Mouse (Mus musculus): ENCODE measurements around the gene Basp1. TPM values are rescaled to one million over a fixed set of nuclear protein-coding genes. Genes with fewer than 3 reads are reported as not detected.

Basp1 gene
- polyA plus RNA-seq, 1 experiment from 2014 or later: 201 TPM

DNA sequence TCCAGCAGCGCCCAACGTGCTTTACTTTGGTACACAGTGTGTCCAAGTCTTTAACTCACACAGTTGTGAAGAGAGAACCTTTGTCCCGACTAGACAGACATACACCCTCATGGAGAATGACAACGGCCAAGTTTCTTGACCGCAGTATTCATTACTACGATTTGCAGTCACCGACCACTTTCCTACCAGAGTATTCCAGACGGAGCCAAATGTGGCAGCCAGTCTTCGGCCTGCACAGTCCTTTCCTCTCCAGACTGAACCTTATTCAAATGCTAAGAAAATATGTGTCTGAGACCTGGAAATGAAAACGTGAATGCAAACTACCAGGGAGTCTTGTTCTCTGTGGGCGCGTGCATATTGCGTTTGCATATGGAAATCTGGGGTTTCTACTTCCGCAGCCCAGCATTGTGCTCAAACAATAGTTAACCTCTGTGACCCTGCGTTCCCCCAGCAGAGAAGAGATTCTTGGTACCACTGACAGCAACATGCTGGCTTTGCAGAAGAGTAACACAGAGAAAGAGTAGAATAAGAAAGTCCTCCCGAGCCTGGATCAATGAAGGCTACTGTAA is 81.6 kb downstream of the Basp1 start:
- no peak for ATAC-seq (ENCODE audit: insufficient read depth, low FRiP score, low TSS enrichment)
- H3K27me3 ChIP-seq (ENCODE audit: control insufficient read depth, insufficient read depth, low read length): no peaks in the 10 kb centered on the region
- H3K9me3 ChIP-seq (ENCODE audit: control insufficient read depth, low read length): no peaks in the 10 kb centered on the region
- H3K4me1 ChIP-seq (ENCODE audit: control insufficient read depth, insufficient read depth, low read length): 0 out of 2 replicates have a peak, but pooled peaks cover 2% of the 10 kb centered on the region
- 52% methylated on average over 16 of the region's 16 CpGs for WGBS
- no peaks in the 10 kb centered on the region for H3K36me3 ChIP-seq (ENCODE audit: control insufficient read depth, insufficient read depth, low read length)
- H3K27ac ChIP-seq (ENCODE audit: low read depth, low read length): no peak overlapping the region
- H3K4me3 ChIP-seq (ENCODE audit: low read depth, low read length): no peak overlapping the region
- H3K4me2 ChIP-seq (ENCODE audit: low read depth): no peak overlapping the region
- DNase-seq (ENCODE audit: low spot score): no peak
- no peak overlapping the region for H3K9ac ChIP-seq (ENCODE audit: low read length)

DNA sequence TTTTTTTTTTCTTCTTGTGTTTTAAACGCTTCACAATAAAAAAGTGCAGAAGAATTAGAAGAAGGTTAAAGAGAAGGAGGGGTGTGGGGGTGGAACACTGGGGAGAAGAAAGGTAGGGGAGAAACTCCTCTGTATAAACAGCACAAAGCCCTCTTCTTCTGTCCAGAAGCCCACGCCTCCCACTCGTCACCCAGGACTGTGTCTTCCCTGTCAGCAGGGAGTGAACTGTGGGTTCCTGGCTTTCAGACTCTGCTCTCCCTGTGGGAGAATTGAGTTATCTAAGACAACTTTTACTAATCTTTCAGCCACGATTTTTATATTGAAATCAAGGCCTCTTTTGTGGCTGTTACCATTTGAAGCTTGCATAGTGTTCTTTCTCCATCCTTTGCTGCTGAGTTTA is 82.6 kb downstream of the Basp1 start:
- H3K36me3 ChIP-seq (ENCODE audit: control insufficient read depth, insufficient read depth, low read length): no peaks in the 10 kb centered on the region
- no peak overlapping the region for H3K4me3 ChIP-seq (ENCODE audit: low read depth, low read length)
- no peaks in the 10 kb centered on the region for H3K27me3 ChIP-seq (ENCODE audit: control insufficient read depth, insufficient read depth, low read length)
- WGBS: 84% methylated on average over 4 of the region's 4 CpGs
- DNase-seq (ENCODE audit: low spot score) (no peak), ATAC-seq (ENCODE audit: insufficient read depth, low FRiP score, low TSS enrichment) (no peak)
- no peak overlapping the region for H3K4me2 ChIP-seq (ENCODE audit: low read depth)
- H3K27ac ChIP-seq (ENCODE audit: low read depth, low read length): no peak overlapping the region
- H3K9ac ChIP-seq (ENCODE audit: low read length): no peak overlapping the region
- H3K9me3 ChIP-seq (ENCODE audit: control insufficient read depth, low read length): no peaks in the 10 kb centered on the region
- H3K4me1 ChIP-seq (ENCODE audit: control insufficient read depth, insufficient read depth, low read length): 0 out of 2 replicates have a peak, but pooled peaks cover 2% of the 10 kb centered on the region

DNA sequence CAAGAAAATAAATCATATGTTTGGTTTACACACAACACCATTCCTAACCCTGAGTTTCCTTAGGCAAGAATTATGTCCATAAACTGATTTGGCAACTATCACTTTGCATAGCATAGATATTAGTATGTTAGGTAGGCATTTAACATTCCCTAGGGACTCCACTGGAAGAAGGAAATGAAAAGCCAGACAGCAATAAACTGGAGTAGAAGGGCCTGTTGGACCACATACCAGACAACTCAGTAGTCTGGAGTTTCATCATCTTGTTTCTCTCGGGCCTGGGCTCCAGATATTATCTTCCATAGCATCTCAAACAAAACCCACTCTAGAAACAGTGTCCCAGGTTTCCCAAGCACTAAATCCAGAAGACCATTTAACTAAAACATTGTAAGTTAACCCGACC is 91.0 kb downstream of the Basp1 start:
- Histone ChIP-seq H3K4me2 (ENCODE audit: low read depth) (no peak overlapping the region), H3K9ac (ENCODE audit: low read length) (no peak overlapping the region), H3K27ac (ENCODE audit: low read depth, low read length) (no peak overlapping the region), H3K9me3 (ENCODE audit: control insufficient read depth, low read length) (no peaks in the 10 kb centered on the region), H3K27me3 (ENCODE audit: control insufficient read depth, insufficient read depth, low read length) (no peaks in the 10 kb centered on the region), H3K4me3 (ENCODE audit: low read depth, low read length) (no peak overlapping the region), H3K36me3 (ENCODE audit: control insufficient read depth, insufficient read depth, low read length) (no peaks in the 10 kb centered on the region), H3K4me1 (ENCODE audit: control insufficient read depth, insufficient read depth, low read length) (no peaks in the 10 kb centered on the region)
- no peak for ATAC-seq (ENCODE audit: insufficient read depth, low FRiP score, low TSS enrichment)
- DNase-seq (ENCODE audit: low spot score): no peak
- WGBS: 84% methylated on average over 2 of the region's 2 CpGs

DNA sequence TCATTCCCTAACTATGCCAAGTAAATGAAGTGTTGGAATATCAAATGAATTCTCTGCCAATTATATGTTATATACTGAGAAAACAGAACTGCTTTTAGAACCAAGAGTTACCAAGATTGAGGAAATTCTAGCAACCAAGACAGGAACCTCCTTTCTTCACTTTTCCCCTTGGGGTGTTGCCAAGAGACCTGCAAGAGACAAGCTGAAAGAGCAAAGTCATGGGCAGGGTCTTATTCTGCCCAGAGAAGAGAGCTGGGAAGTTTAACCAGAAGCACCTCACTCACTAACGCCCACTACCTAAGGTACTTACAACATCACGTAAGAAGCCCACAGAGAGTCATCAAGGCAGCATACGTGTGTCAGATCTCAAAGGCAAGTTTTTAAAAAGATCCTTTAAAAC is 91.5 kb downstream of the Basp1 start:
- Histone ChIP-seq H3K4me3 (ENCODE audit: low read depth, low read length) (no peak overlapping the region), H3K27me3 (ENCODE audit: control insufficient read depth, insufficient read depth, low read length) (no peaks in the 10 kb centered on the region)
- ATAC-seq (ENCODE audit: insufficient read depth, low FRiP score, low TSS enrichment): no peak

DNA sequence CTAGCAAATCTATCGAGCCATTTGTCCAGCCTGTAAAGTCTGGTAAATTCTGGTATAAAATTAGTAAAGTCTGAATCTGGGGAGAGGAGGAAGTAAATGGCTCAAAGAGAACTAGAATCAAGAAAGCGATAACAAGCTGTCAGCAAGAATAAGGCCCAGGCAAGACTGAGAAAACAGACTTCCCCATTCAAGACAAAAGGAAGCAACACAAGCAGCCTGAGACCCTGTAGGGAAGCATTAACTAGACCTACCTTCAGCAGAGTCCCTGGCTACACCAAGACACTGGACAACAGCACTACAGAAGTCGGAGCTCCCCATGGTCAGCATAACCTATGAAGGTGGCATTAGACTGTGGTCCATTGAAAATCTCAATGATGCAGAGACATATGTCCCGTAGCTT is 91.9 kb downstream of the Basp1 start:
- H3K4me3 ChIP-seq (ENCODE audit: low read depth, low read length): no peak overlapping the region
- no peak for ATAC-seq (ENCODE audit: insufficient read depth, low FRiP score, low TSS enrichment)
- H3K4me1 ChIP-seq (ENCODE audit: control insufficient read depth, insufficient read depth, low read length): no peaks in the 10 kb centered on the region
- no peak overlapping the region for H3K27ac ChIP-seq (ENCODE audit: low read depth, low read length)
- 89% methylated on average over 4 of the region's 4 CpGs for WGBS
- no peak overlapping the region for H3K9ac ChIP-seq (ENCODE audit: low read length)
- no peak for DNase-seq (ENCODE audit: low spot score)
- no peaks in the 10 kb centered on the region for H3K9me3 ChIP-seq (ENCODE audit: control insufficient read depth, low read length)
- no peak overlapping the region for H3K4me2 ChIP-seq (ENCODE audit: low read depth)
- no peaks in the 10 kb centered on the region for H3K36me3 ChIP-seq (ENCODE audit: control insufficient read depth, insufficient read depth, low read length)
- H3K27me3 ChIP-seq (ENCODE audit: control insufficient read depth, insufficient read depth, low read length): no peaks in the 10 kb centered on the region

More for the DNA sequence above, 91.5 kb downstream of the Basp1 start:
- Histone ChIP-seq H3K9ac (ENCODE audit: low read length) (no peak overlapping the region), H3K4me2 (ENCODE audit: low read depth) (no peak overlapping the region), H3K4me1 (ENCODE audit: control insufficient read depth, insufficient read depth, low read length) (no peaks in the 10 kb centered on the region), H3K27ac (ENCODE audit: low read depth, low read length) (no peak overlapping the region), H3K9me3 (ENCODE audit: control insufficient read depth, low read length) (no peaks in the 10 kb centered on the region), H3K36me3 (ENCODE audit: control insufficient read depth, insufficient read depth, low read length) (no peaks in the 10 kb centered on the region)
- WGBS: 88% methylated on average over 3 of the region's 3 CpGs
- no peak for DNase-seq (ENCODE audit: low spot score)

DNA sequence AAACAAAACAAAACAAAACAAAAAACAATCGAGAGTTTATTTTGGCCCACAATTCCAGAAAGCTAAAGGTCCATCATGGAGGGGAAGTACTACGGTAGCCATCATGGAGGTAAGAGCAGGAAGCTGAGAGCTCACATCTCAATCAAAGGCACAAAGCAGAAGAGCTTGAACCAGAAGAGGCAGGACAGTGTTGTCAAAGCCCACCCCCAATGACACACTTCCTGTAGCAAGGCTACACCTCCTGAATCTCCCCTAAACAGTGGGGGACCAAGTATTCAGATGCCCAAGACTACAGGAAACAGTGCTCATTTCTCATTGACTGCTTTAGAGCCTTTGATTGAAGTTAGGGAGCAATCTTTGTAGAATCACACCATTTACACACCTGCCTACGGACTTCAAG is 99.1 kb downstream of the Basp1 start:
- Histone ChIP-seq H3K9ac (ENCODE audit: low read length) (no peak overlapping the region), H3K27ac (ENCODE audit: low read depth, low read length) (no peak overlapping the region), H3K36me3 (ENCODE audit: control insufficient read depth, insufficient read depth, low read length) (no peaks in the 10 kb centered on the region), H3K4me3 (ENCODE audit: low read depth, low read length) (no peak overlapping the region), H3K27me3 (ENCODE audit: control insufficient read depth, insufficient read depth, low read length) (no peaks in the 10 kb centered on the region), H3K9me3 (ENCODE audit: control insufficient read depth, low read length) (no peaks in the 10 kb centered on the region), H3K4me1 (ENCODE audit: control insufficient read depth, insufficient read depth, low read length) (no peaks in the 10 kb centered on the region), H3K4me2 (ENCODE audit: low read depth) (no peak overlapping the region)
- 79% methylated on average over 3 of the region's 3 CpGs for WGBS
- DNase-seq (ENCODE audit: low spot score) (no peak), ATAC-seq (ENCODE audit: insufficient read depth, low FRiP score, low TSS enrichment) (no peak)

Other genes starting within 250 kb of the Basp1 start
- gene Myo10, start 208.8 kb upstream of the Basp1 start, polyA plus RNA-seq (2014; fragmentation: Nextera tagmentation; extraction: Ambion mirVana): 40.5 and 41.4 TPM in 2 replicates